Mouse (Mus musculus): ENCODE measurements at regions not wholly inside any gene's neighbourhood (a gene's known extent, or its start where the extent isn't known, plus 50 kb on each side); places are given as distances from the start of the nearest gene placed in this dataset.

- no peak for TF ChIP-seq GATA1 (IDR thresholded peaks at IDR 0.05; ENCODE audit: low read length)
- TF ChIP-seq TAL1 (IDR thresholded peaks at IDR 0.05; ENCODE audit: low read length), result no peak
- Histone ChIP-seq H3K4me3 (replicated peaks) (no peak overlapping the region), H3K36me3 (ENCODE audit: control insufficient read depth) (no peaks in the 10 kb centered on the region), H3K9me3 (ENCODE audit: control insufficient read depth, low read length) (no peaks in the 10 kb centered on the region), H3K27me3 (ENCODE audit: control insufficient read depth) (no peaks in the 10 kb centered on the region), H3K4me1 (ENCODE audit: control insufficient read depth) (no peaks in the 10 kb centered on the region)
These were observed 426.9 kb downstream of the Sorl1 start for GRCm38 (mm10) chr9:41697160-41697559.

- TF ChIP-seq TAL1 (IDR thresholded peaks at IDR 0.05; ENCODE audit: low read length), result no peak
- no peak for TF ChIP-seq GATA1 (IDR thresholded peaks at IDR 0.05; ENCODE audit: low read length)
- Histone ChIP-seq H3K27me3 (ENCODE audit: control insufficient read depth) (no peaks in the 10 kb centered on the region), H3K4me3 (replicated peaks) (no peak overlapping the region), H3K4me1 (ENCODE audit: control insufficient read depth) (no peaks in the 10 kb centered on the region), H3K36me3 (ENCODE audit: control insufficient read depth) (no peaks in the 10 kb centered on the region), H3K9me3 (ENCODE audit: control insufficient read depth, low read length) (peaks cover 4% of the 10 kb centered on the region; the same call in 1 of the 2 replicates)
These were observed 441.2 kb downstream of the Sorl1 start for GRCm38 (mm10) chr9:41682911-41683310.

- TF ChIP-seq GATA1 (IDR thresholded peaks at IDR 0.05; ENCODE audit: low read length) (no peak), TAL1 (IDR thresholded peaks at IDR 0.05; ENCODE audit: low read length) (no peak)
- Histone ChIP-seq H3K36me3 (ENCODE audit: control insufficient read depth) (no peaks in the 10 kb centered on the region), H3K9me3 (ENCODE audit: control insufficient read depth, low read length) (peaks cover 4% of the 10 kb centered on the region; the same call in 1 of the 2 replicates), H3K4me3 (replicated peaks) (no peak overlapping the region), H3K27me3 (ENCODE audit: control insufficient read depth) (no peaks in the 10 kb centered on the region), H3K4me1 (ENCODE audit: control insufficient read depth) (no peaks in the 10 kb centered on the region)
These were observed 448.4 kb downstream of the Sorl1 start for GRCm38 (mm10) chr9:41675656-41676055.

DNA sequence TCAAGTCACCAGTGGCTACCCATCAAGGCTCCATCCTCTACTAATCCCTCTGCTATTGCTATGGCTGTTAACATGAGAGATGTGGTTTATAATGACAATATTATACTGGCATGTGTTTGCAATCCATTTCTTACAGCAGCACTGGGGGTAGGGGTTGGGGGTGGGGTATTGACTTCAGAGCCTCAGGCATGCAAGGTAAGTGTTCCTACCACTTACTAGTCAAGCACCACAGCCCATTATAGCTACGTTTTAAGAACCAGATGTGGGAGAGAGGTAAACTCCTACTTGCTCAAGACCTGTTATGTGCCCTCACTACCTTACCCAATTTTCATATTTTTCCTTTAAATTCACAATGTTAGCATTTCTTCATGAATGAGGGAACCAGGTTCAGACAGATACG, 451.1 kb downstream of the Sorl1 start:
- H3K4me3 ChIP-seq (replicated peaks), result no peak overlapping the region
- TF ChIP-seq GATA1 (IDR thresholded peaks at IDR 0.05; ENCODE audit: low read length), result no peak
- no peak for TF ChIP-seq TAL1 (IDR thresholded peaks at IDR 0.05; ENCODE audit: low read length)
- no peaks in the 10 kb centered on the region for H3K27me3 ChIP-seq (ENCODE audit: control insufficient read depth)
- H3K9me3 ChIP-seq (ENCODE audit: control insufficient read depth, low read length), result no peaks in the 10 kb centered on the region; the same call in 1 of the 2 replicates
- no peaks in the 10 kb centered on the region for H3K36me3 ChIP-seq (ENCODE audit: control insufficient read depth)
- H3K4me1 ChIP-seq (ENCODE audit: control insufficient read depth), result no peaks in the 10 kb centered on the region

GRCm38 (mm10) chr9:41668741-41669140, 455.4 kb downstream of the Sorl1 start:
- H3K9me3 ChIP-seq (ENCODE audit: control insufficient read depth, low read length), result peaks cover 4% of the 10 kb centered on the region; the same call in 1 of the 2 replicates
- H3K36me3 ChIP-seq (ENCODE audit: control insufficient read depth), result no peaks in the 10 kb centered on the region
- no peaks in the 10 kb centered on the region for H3K27me3 ChIP-seq (ENCODE audit: control insufficient read depth)
- no peaks in the 10 kb centered on the region for H3K4me1 ChIP-seq (ENCODE audit: control insufficient read depth)
- no peak overlapping the region for H3K4me3 ChIP-seq (replicated peaks)
- TF ChIP-seq GATA1 (IDR thresholded peaks at IDR 0.05; ENCODE audit: low read length), result no peak
- TF ChIP-seq TAL1 (IDR thresholded peaks at IDR 0.05; ENCODE audit: low read length), result no peak

GRCm38 (mm10) chr9:41665000-41665685, 459.0 kb downstream of the Sorl1 start:
- Histone ChIP-seq H3K4me3 (replicated peaks) (no peak overlapping the region), H3K9me3 (ENCODE audit: control insufficient read depth, low read length) (peaks cover 4% of the 10 kb centered on the region; the same call in 1 of the 2 replicates), H3K36me3 (ENCODE audit: control insufficient read depth) (no peaks in the 10 kb centered on the region), H3K27me3 (ENCODE audit: control insufficient read depth) (no peaks in the 10 kb centered on the region), H3K4me1 (ENCODE audit: control insufficient read depth) (no peaks in the 10 kb centered on the region)
- TF ChIP-seq TAL1 (IDR thresholded peaks at IDR 0.05; ENCODE audit: low read length) (no peak), GATA1 (IDR thresholded peaks at IDR 0.05; ENCODE audit: low read length) (no peak)

GRCm38 (mm10) chr9:41660576-41660975, 463.5 kb downstream of the Sorl1 start:
- Histone ChIP-seq H3K4me1 (ENCODE audit: control insufficient read depth) (no peaks in the 10 kb centered on the region), H3K9me3 (ENCODE audit: control insufficient read depth, low read length) (peaks cover 2% of the 10 kb centered on the region; the same call in 1 of the 2 replicates), H3K36me3 (ENCODE audit: control insufficient read depth) (no peaks in the 10 kb centered on the region), H3K27me3 (ENCODE audit: control insufficient read depth) (no peaks in the 10 kb centered on the region), H3K4me3 (replicated peaks) (no peak overlapping the region)
- TF ChIP-seq TAL1 (IDR thresholded peaks at IDR 0.05; ENCODE audit: low read length), result no peak
- TF ChIP-seq GATA1 (IDR thresholded peaks at IDR 0.05; ENCODE audit: low read length), result no peak

DNA sequence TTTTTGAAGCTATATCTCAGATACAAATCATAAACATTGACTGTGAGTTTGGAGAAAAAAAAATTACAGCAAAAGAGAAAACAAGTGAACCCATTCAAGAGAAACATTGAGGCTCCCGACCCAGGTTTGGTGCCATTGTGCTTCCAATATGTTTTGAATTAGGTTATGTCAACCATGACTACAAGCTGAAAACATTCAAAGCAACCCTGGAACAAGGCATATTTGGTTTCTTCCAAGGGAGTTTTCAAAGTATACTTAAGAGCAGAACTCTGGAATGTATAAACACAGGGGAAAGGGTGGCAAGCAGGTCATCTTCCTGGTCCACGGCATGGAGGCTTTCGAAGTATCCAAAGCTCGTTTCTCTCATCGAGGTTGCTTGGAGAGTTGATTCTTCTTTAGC, 464.1 kb downstream of the Sorl1 start:
- H3K4me1 ChIP-seq (ENCODE audit: control insufficient read depth), result no peaks in the 10 kb centered on the region
- TF ChIP-seq TAL1 (IDR thresholded peaks at IDR 0.05; ENCODE audit: low read length) (no peak), GATA1 (IDR thresholded peaks at IDR 0.05; ENCODE audit: low read length) (no peak)
- no peaks in the 10 kb centered on the region; the same call in 1 of the 2 replicates for H3K9me3 ChIP-seq (ENCODE audit: control insufficient read depth, low read length)
- H3K36me3 ChIP-seq (ENCODE audit: control insufficient read depth), result no peaks in the 10 kb centered on the region
- H3K27me3 ChIP-seq (ENCODE audit: control insufficient read depth), result no peaks in the 10 kb centered on the region
- no peak overlapping the region for H3K4me3 ChIP-seq (replicated peaks)

DNA sequence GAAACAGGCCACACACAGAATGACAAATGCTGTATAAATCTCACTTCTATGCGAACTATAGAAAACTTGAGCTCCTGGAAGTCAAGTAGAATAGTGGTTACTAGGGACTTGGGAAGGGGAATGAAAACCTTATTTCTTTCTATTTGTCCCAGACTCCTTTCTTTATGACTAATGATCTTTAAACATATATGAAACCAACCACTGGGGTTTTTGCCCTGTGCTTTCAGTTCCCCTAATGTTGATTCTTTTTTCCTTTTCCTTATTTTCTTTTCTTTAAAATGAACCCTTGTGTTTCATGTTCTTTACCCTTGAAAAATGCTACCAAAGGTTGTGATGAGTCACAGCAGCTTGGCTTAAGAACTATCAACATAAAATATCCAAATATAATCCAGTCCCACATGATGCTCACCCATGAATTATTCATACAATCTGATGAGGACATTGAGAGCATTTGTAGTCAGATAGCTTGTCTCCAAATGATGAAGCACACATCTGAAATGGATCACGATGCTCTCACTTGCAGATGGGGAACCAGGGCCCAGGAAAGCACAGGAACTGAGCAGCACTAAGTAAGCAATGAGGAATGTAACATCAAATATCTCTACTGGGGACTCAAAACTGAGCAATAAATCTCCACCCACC, 470.2 kb upstream of the Ubash3b start:
- no peak for TF ChIP-seq GATA1 (IDR thresholded peaks at IDR 0.05; ENCODE audit: low read length)
- no peak for TF ChIP-seq TAL1 (IDR thresholded peaks at IDR 0.05; ENCODE audit: low read length)
- Histone ChIP-seq H3K27me3 (ENCODE audit: control insufficient read depth) (no peaks in the 10 kb centered on the region), H3K9me3 (ENCODE audit: control insufficient read depth, low read length) (no peaks in the 10 kb centered on the region), H3K36me3 (ENCODE audit: control insufficient read depth) (no peaks in the 10 kb centered on the region), H3K4me3 (replicated peaks) (no peak overlapping the region), H3K4me1 (ENCODE audit: control insufficient read depth) (no peaks in the 10 kb centered on the region)
